Mouse (Mus musculus): ENCODE data around the gene Coq5. TPM values are rescaled to one million over a fixed set of nuclear protein-coding genes. Genes with fewer than 3 reads are reported as not detected.
A peak's percentile ranks its signal among the peaks of the same experiment; 100 is the strongest.

Coq5 gene
- total RNA-seq (2012; rRNA removed) (39.7 and 43.3 TPM in 2 replicates), polyA plus RNA-seq (2012; ENCODE audit: insufficient read depth in 1 of 2, insufficient read length in 2 of 2, low read depth in 1 of 2, low replicate concordance in 2 of 2, missing spikeins in 1 of 2) (10 to 100 TPM in 1 of 2 experiments, not detected in 1; 40.5 TPM)

DNA sequence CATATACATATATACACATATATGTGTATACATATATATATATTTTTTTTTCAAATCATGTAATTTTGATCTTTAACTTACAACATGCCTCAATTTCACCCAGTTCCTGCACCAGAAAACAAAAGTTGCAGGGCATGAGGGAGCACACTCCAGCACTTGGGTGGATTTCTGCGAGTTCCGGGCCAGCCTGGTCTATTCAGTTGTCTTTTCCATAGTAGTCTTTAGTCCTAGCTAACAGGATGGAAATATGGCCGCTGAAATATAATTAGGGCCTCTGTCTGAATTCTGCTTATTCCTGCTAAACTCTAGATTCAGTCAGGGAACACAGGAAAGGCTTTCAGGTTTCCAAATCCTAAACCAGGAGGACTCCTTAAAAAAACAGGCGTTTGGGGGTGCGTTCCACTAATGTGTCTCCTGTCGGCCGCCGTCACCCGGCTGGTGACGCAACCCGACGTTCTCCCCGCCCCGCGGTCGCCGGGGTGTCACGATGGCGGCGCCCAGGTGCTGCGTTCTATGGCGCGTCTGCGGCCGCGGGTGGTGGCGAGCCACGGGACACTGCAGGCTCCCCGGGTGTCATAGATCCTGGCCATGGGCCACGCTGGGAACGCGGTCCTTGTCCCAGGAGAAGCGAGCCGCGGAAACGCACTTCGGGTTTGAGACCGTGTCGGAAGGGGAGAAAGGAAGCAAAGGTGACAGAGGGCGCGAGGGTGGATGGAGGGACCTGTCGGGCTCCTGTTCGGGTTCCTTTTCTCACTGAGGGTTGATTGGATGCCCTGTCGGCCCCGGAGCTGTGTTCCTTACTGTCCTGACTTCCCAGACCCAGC lies at the start of gene Coq5:
Gene Coq5 (plus strand): TSS at position 441 of the 824 bp plus-strand sequence.
- Histone ChIP-seq H3K27me3 (ENCODE audit: control insufficient read depth in 1 of 2, insufficient read depth in 2 of 2, low read length in 2 of 2) (no peaks in the 10 kb centered on the region), H3K27ac (ENCODE audit: control insufficient read depth, low read depth, low read length) (peak within 1 kb of the TSS; percentile 70), H3K4me3 (ENCODE audit: control insufficient read depth in 1 of 2, insufficient read depth in 1 of 2, low read depth in 2 of 2, low read length in 2 of 2) (peak within 1 kb of the TSS; percentile 88 to 100), H3K9me3 (replicated peaks; ENCODE audit: insufficient read depth, low read length) (no peaks in the 10 kb centered on the region), H3K36me3 (ENCODE audit: control insufficient read depth in 1 of 2, insufficient read depth in 2 of 2, low read length in 2 of 2) (peaks cover 4 to 23% of the 10 kb centered on the region in 2 experiments; a peak in 3 of 4 replicates), H3K79me2 (ENCODE audit: control insufficient read depth, insufficient read depth, low read length, poor library complexity) (peaks cover 24% of the 10 kb centered on the region), H3K4me1 (ENCODE audit: control insufficient read depth in 1 of 2, insufficient read depth in 2 of 2, low read length in 2 of 2) (peaks cover 12 to 15% of the 10 kb centered on the region in 2 experiments; a peak in 3 of 4 replicates), H3K9ac (ENCODE audit: control insufficient read depth, low read depth, low read length, poor library complexity, severe bottlenecking) (peak within 1 kb of the TSS; percentile 98)
- DNase-seq (ENCODE audit: low read depth, low spot score), result peak; percentile 91
- no peak for TF ChIP-seq MYC (IDR thresholded peaks at IDR 0.05; ENCODE audit: low read depth, low read length)
- no peak for TF ChIP-seq CHD2 (IDR thresholded peaks at IDR 0.05; ENCODE audit: low read length)
- no peak for TF ChIP-seq JUND (IDR thresholded peaks at IDR 0.05; ENCODE audit: low read depth, low read length)
- TF ChIP-seq RAD21 (IDR thresholded peaks at IDR 0.05; ENCODE audit: low read depth, low read length), result no peak
- no peak for TF ChIP-seq USF2 (IDR thresholded peaks at IDR 0.05; ENCODE audit: borderline replicate concordance in 1 of 2, insufficient read depth in 1 of 2, low read depth in 1 of 2, low read length in 2 of 2)
- no peak for TF ChIP-seq EP300 (IDR thresholded peaks at IDR 0.05; ENCODE audit: low read depth in 1 of 2, low read length in 2 of 2)
- peak; percentile 31; the same call in 1 of the 2 replicates for TF ChIP-seq NRF1 (IDR thresholded peaks at IDR 0.05; ENCODE audit: insufficient read depth, low read depth, low read length, poor library complexity, severe bottlenecking)
- TF ChIP-seq MXI1 (IDR thresholded peaks at IDR 0.05; ENCODE audit: low read depth, low read length), result peak; percentile 94
- TF ChIP-seq NELFE (IDR thresholded peaks at IDR 0.05; ENCODE audit: low read depth, low read length), result peak; percentile 79
- TF ChIP-seq TAL1 (IDR thresholded peaks at IDR 0.05; ENCODE audit: low read length), result no peak
- 0 out of 2 replicates have a peak, but pooled peaks have one; percentile 17 for TF ChIP-seq USF1 (IDR thresholded peaks at IDR 0.05; ENCODE audit: low read depth, low read length)
- no peak for TF ChIP-seq BHLHE40 (IDR thresholded peaks at IDR 0.05; ENCODE audit: borderline replicate concordance, low read depth, low read length)
- TF ChIP-seq ETS1 (IDR thresholded peaks at IDR 0.05; ENCODE audit: low read depth, low read length), result peak; percentile 37; the same call in 1 of the 2 replicates
- no peak for TF ChIP-seq CTCF (IDR thresholded peaks at IDR 0.05 in 2 of 3, conservative IDR thresholded peaks at IDR 0.05 in 1 of 3; ENCODE audit: control insufficient read depth in 1 of 3, insufficient read depth in 1 of 3, low read depth in 2 of 3, low read length in 3 of 3, poor library complexity in 1 of 3, severe bottlenecking in 1 of 3)
- peak; percentile 54 for TF ChIP-seq TCF12 (IDR thresholded peaks at IDR 0.05; ENCODE audit: low read depth, low read length)
- TF ChIP-seq TBP (IDR thresholded peaks at IDR 0.05; ENCODE audit: low read depth, low read length), result peak; percentile 41; the same call in 1 of the 2 replicates
- TF ChIP-seq E2F4 (IDR thresholded peaks at IDR 0.05; ENCODE audit: borderline replicate concordance, low read depth, low read length), result no peak
- TF ChIP-seq GATA1 (IDR thresholded peaks at IDR 0.05; ENCODE audit: low read depth, low read length), result no peak
- no peak for TF ChIP-seq RCOR1 (IDR thresholded peaks at IDR 0.05; ENCODE audit: low read depth, low read length)
- no peak for TF ChIP-seq MAFK (IDR thresholded peaks at IDR 0.05; ENCODE audit: borderline replicate concordance, low read depth, low read length)
- no peak; the same call in 1 of the 2 replicates for TF ChIP-seq KAT2A (conservative IDR thresholded peaks at IDR 0.05; ENCODE audit: low read depth, low read length)
- TF ChIP-seq SIN3A (IDR thresholded peaks at IDR 0.05; ENCODE audit: low read length), result peak; percentile 94
- TF ChIP-seq SMC3 (IDR thresholded peaks at IDR 0.05; ENCODE audit: low read depth, low read length), result no peak
- peak; percentile 80 to 86 for TF ChIP-seq POLR2A (IDR thresholded peaks at IDR 0.05; ENCODE audit: control insufficient read depth in 1 of 2, insufficient read depth in 1 of 2, low read depth in 1 of 2, low read length in 2 of 2, poor library complexity in 1 of 2)
- no peak for TF ChIP-seq ELF1 (IDR thresholded peaks at IDR 0.05; ENCODE audit: low read depth, low read length)
- TF ChIP-seq CHD1 (IDR thresholded peaks at IDR 0.05; ENCODE audit: low read depth, low read length), result no peak
- no peak for TF ChIP-seq UBTF (IDR thresholded peaks at IDR 0.05; ENCODE audit: borderline replicate concordance, insufficient read depth, low read depth, low read length)
- no peak for TF ChIP-seq ZC3H11A (IDR thresholded peaks at IDR 0.05; ENCODE audit: low read depth, low read length)
- no peak for TF ChIP-seq MYB (IDR thresholded peaks at IDR 0.05; ENCODE audit: low read depth, low read length)
- peak; percentile 64; the same call in 1 of the 2 replicates for TF ChIP-seq POLR2AphosphoS2 (IDR thresholded peaks at IDR 0.05; ENCODE audit: low read length)
- no peak for TF ChIP-seq ZKSCAN1 (IDR thresholded peaks at IDR 0.05; ENCODE audit: low read depth, low read length)
- TF ChIP-seq ZMIZ1 (IDR thresholded peaks at IDR 0.05; ENCODE audit: low read depth, low read length), result 0 out of 2 replicates have a peak, but pooled peaks have one; percentile 34
- TF ChIP-seq ZNF384 (IDR thresholded peaks at IDR 0.05; ENCODE audit: low read depth, low read length), result peak; percentile 95
- peak; percentile 56; the same call in 1 of the 2 replicates for TF ChIP-seq MAZ (IDR thresholded peaks at IDR 0.05; ENCODE audit: low read depth, low read length)
- TF ChIP-seq POLR2AphosphoS5 (IDR thresholded peaks at IDR 0.05; ENCODE audit: borderline replicate concordance, low read depth, low read length), result no peak

Data from MEL (cell line).